Mouse (Mus musculus) inflammation-experienced regulatory T-cells (primary cell): Measurements from ENCODE around the gene Ptges3. TPM values are rescaled to one million over a fixed set of nuclear protein-coding genes. Genes with fewer than 3 reads are reported as not detected.

ENCODE experiments used
- polyA plus RNA-seq, 2 experiments: library from polyadenylated mRNA; unstranded; fragments of 100-300 nt; shearing (Covaris generic); gene quantifications; one replicate each; pipeline ENCODE4 v1.2.1; 2017

Ptges3 gene
- 100 to 1,000 TPM; 128 to 151 TPM for polyA plus RNA-seq

GRCm38 (mm10) chr10:128058601-128059151 lies at the start of gene Ptges3:
Gene Ptges3, plus strand, starts transcription at chr10:128058954.

GRCm38 (mm10) chr10:128015068-128015934 lies 43.5 kb upstream of the Ptges3 start, which contains the start of gene Prim1:
Gene Prim1, plus strand, starts transcription at chr10:128015168.

GRCm38 (mm10) chr10:128082880-128083421 lies 24.2 kb downstream of the Ptges3 start, which contains the start of gene Atp5b:
Gene Atp5b, plus strand, starts transcription at chr10:128083273.

GRCm38 (mm10) chr10:128091564-128092505 lies 33.1 kb downstream of the Ptges3 start, which contains the start of gene Baz2a:
Gene Baz2a, plus strand, starts transcription at chr10:128091577.

Other genes starting within 250 kb of the Ptges3 start
- under 1 TPM in 1 of 2 experiments, not detected in 1; 0.22 TPM for gene Rdh19, start 209.0 kb upstream of the Ptges3 start, polyA plus RNA-seq
- not detected for gene Rdh16f2, start 192.5 kb upstream of the Ptges3 start, polyA plus RNA-seq
- 1 to 10 TPM in 1 of 2 experiments, not detected in 1; 1.1 TPM for gene Rdh7, start 170.1 kb upstream of the Ptges3 start, polyA plus RNA-seq
- gene Sdr9c7, start 160.4 kb upstream of the Ptges3 start, polyA plus RNA-seq = under 1 TPM in 1 of 2 experiments, not detected in 1; 0.59 TPM
- not detected for gene Hsd17b6, start 51.3 kb upstream of the Ptges3 start, polyA plus RNA-seq
- 10 to 100 TPM; 15.8 to 19.5 TPM for gene Prim1, start 43.8 kb upstream of the Ptges3 start, polyA plus RNA-seq
- 100 to 1,000 TPM; 440 to 504 TPM for gene Naca, start 23.4 kb upstream of the Ptges3 start, polyA plus RNA-seq
- 1,000 to 10,000 TPM; 1,050 to 1,147 TPM for gene Atp5b, start 24.3 kb downstream of the Ptges3 start, polyA plus RNA-seq
- gene Baz2a, start 32.6 kb downstream of the Ptges3 start, polyA plus RNA-seq = 10 to 100 TPM; 54.8 to 63.6 TPM
- gene Rbms2, start 121.3 kb downstream of the Ptges3 start, polyA plus RNA-seq = 10 to 100 TPM; 28.7 to 30.5 TPM
- gene Gls2, start 135.5 kb downstream of the Ptges3 start, polyA plus RNA-seq = under 1 TPM; 0.52 to 0.61 TPM
- 10 to 100 TPM; 14.3 to 22.4 TPM for gene Spryd4, start 152.9 kb downstream of the Ptges3 start, polyA plus RNA-seq
- gene Mip, start 166.9 kb downstream of the Ptges3 start, polyA plus RNA-seq = under 1 TPM in 1 of 2 experiments, not detected in 1; 0.18 TPM
- gene Timeless, start 173.1 kb downstream of the Ptges3 start, polyA plus RNA-seq = 10 to 100 TPM; 19.0 to 23.0 TPM
- not detected for gene Apon, start 195.1 kb downstream of the Ptges3 start, polyA plus RNA-seq
- not detected for gene Apof, start 209.7 kb downstream of the Ptges3 start, polyA plus RNA-seq
- 10 to 100 TPM; 66.3 to 70.6 TPM for gene Stat2, start 211.6 kb downstream of the Ptges3 start, polyA plus RNA-seq
- gene Il23a, start 239.8 kb downstream of the Ptges3 start, polyA plus RNA-seq = under 1 TPM in 1 of 2 experiments, not detected in 1; 0.54 TPM
- gene Pan2, start 244.4 kb downstream of the Ptges3 start, polyA plus RNA-seq = 10 to 100 TPM; 39.5 to 50.2 TPM